Mouse (Mus musculus): ENCODE measurements at regions not wholly inside any gene's neighbourhood (a gene's known extent, or its start where the extent isn't known, plus 50 kb on each side); places are given as distances from the start of the nearest gene placed in this dataset.

- Histone ChIP-seq H3K4me3 (ENCODE audit: insufficient read depth in 1 of 2, low read depth in 1 of 2, low read length in 2 of 2, poor library complexity in 1 of 2, severe bottlenecking in 1 of 2) (no peak overlapping the region), H3K4me1 (ENCODE audit: control insufficient read depth in 2 of 2, insufficient read depth in 2 of 2, low read length in 2 of 2, poor library complexity in 1 of 2) (no peaks in the 10 kb centered on the region), H3K36me3 (ENCODE audit: control insufficient read depth, insufficient read depth, low read length, poor library complexity, severe bottlenecking) (no peaks in the 10 kb centered on the region), H3K9me3 (ENCODE audit: control insufficient read depth, insufficient read depth, low read depth, low read length) (no peaks in the 10 kb centered on the region), H3K9ac (ENCODE audit: insufficient read depth, low read depth, low read length, poor library complexity, severe bottlenecking) (no peak overlapping the region), H3K27ac (ENCODE audit: insufficient read depth, low read depth, low read length, poor library complexity, severe bottlenecking) (no peak overlapping the region)
- no peak for TF ChIP-seq ZC3H11A (IDR thresholded peaks at IDR 0.05; ENCODE audit: borderline replicate concordance, low read depth, low read length)
- no peak for TF ChIP-seq MAFK (IDR thresholded peaks at IDR 0.05; ENCODE audit: insufficient read depth, low read depth, low read length)
- no peak for TF ChIP-seq HCFC1 (IDR thresholded peaks at IDR 0.05; ENCODE audit: borderline replicate concordance, insufficient read depth, low read length)
- TF ChIP-seq CHD2 (IDR thresholded peaks at IDR 0.05; ENCODE audit: low read depth, low read length), result no peak
- no peak for TF ChIP-seq ZNF384 (IDR thresholded peaks at IDR 0.05; ENCODE audit: low read depth, low read length)
- DNase-seq (ENCODE audit: low read depth, low spot score), result no peak
- in situ Hi-C loops (cut with MboI; ENCODE audit: low sequenced_read_pairs in 2 of 2, unreplicated experiment in 2 of 2), result no loop called here
These were observed 154.5 kb upstream of the Plppr1 start for GRCm38 (mm10) chr4:48904551-48904950.

GRCm38 (mm10) chr4:48905196-48905867 is 153.7 kb upstream of the Plppr1 start:
- TF ChIP-seq CHD2 (IDR thresholded peaks at IDR 0.05; ENCODE audit: low read depth, low read length) (no peak), ZC3H11A (IDR thresholded peaks at IDR 0.05; ENCODE audit: borderline replicate concordance, low read depth, low read length) (no peak), HCFC1 (IDR thresholded peaks at IDR 0.05; ENCODE audit: borderline replicate concordance, insufficient read depth, low read length) (no peak), ZNF384 (IDR thresholded peaks at IDR 0.05; ENCODE audit: low read depth, low read length) (no peak), MAFK (IDR thresholded peaks at IDR 0.05; ENCODE audit: insufficient read depth, low read depth, low read length) (no peak)
- no peaks in the 10 kb centered on the region for H3K36me3 ChIP-seq (ENCODE audit: control insufficient read depth, insufficient read depth, low read length, poor library complexity, severe bottlenecking)
- H3K27ac ChIP-seq (ENCODE audit: insufficient read depth, low read depth, low read length, poor library complexity, severe bottlenecking), result no peak overlapping the region
- H3K9me3 ChIP-seq (ENCODE audit: control insufficient read depth, insufficient read depth, low read depth, low read length), result no peaks in the 10 kb centered on the region
- H3K9ac ChIP-seq (ENCODE audit: insufficient read depth, low read depth, low read length, poor library complexity, severe bottlenecking), result no peak overlapping the region
- H3K4me3 ChIP-seq (ENCODE audit: insufficient read depth in 1 of 2, low read depth in 1 of 2, low read length in 2 of 2, poor library complexity in 1 of 2, severe bottlenecking in 1 of 2), result no peak overlapping the region
- in situ Hi-C loops (cut with MboI; ENCODE audit: low sequenced_read_pairs in 2 of 2, unreplicated experiment in 2 of 2), result no loop called here
- H3K4me1 ChIP-seq (ENCODE audit: control insufficient read depth in 2 of 2, insufficient read depth in 2 of 2, low read length in 2 of 2, poor library complexity in 1 of 2), result no peaks in the 10 kb centered on the region
- no peak for DNase-seq (ENCODE audit: low read depth, low spot score)

DNA sequence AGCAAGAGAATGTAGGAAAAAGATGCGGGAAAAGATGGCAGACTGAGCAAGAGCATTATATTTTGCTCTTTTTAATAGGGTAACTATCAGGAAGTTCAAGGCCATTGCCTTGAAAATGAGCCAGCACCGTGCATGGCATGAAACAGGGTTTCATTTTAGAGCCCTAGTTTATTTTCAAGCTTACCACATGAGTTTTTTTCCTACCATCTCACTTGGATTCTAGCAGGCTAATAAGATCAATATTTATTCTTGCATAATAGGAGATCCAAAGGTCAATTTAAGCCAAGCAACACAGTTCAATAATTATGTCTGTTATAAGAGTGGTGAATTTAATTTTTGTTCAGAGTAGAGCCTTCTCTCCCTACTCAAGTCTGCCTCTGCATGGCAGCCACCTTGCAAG is 149.9 kb upstream of the Plppr1 start:
- in situ Hi-C loops (cut with MboI; ENCODE audit: low sequenced_read_pairs in 2 of 2, unreplicated experiment in 2 of 2), result no loop called here
- Histone ChIP-seq H3K27ac (ENCODE audit: insufficient read depth, low read depth, low read length, poor library complexity, severe bottlenecking) (no peak overlapping the region), H3K9ac (ENCODE audit: insufficient read depth, low read depth, low read length, poor library complexity, severe bottlenecking) (no peak overlapping the region), H3K9me3 (ENCODE audit: control insufficient read depth, insufficient read depth, low read depth, low read length) (no peaks in the 10 kb centered on the region), H3K36me3 (ENCODE audit: control insufficient read depth, insufficient read depth, low read length, poor library complexity, severe bottlenecking) (no peaks in the 10 kb centered on the region), H3K4me3 (ENCODE audit: insufficient read depth in 1 of 2, low read depth in 1 of 2, low read length in 2 of 2, poor library complexity in 1 of 2, severe bottlenecking in 1 of 2) (no peak overlapping the region), H3K4me1 (ENCODE audit: control insufficient read depth in 2 of 2, insufficient read depth in 2 of 2, low read length in 2 of 2, poor library complexity in 1 of 2) (no peaks in the 10 kb centered on the region)
- TF ChIP-seq MAFK (IDR thresholded peaks at IDR 0.05; ENCODE audit: insufficient read depth, low read depth, low read length) (no peak), ZC3H11A (IDR thresholded peaks at IDR 0.05; ENCODE audit: borderline replicate concordance, low read depth, low read length) (no peak)
- no peak for DNase-seq (ENCODE audit: low read depth, low spot score)

GRCm38 (mm10) chr4:48913301-48913700 is 145.8 kb upstream of the Plppr1 start:
- Histone ChIP-seq H3K9ac (ENCODE audit: insufficient read depth, low read depth, low read length, poor library complexity, severe bottlenecking) (no peak overlapping the region), H3K36me3 (ENCODE audit: control insufficient read depth, insufficient read depth, low read length, poor library complexity, severe bottlenecking) (no peaks in the 10 kb centered on the region), H3K4me1 (ENCODE audit: control insufficient read depth in 2 of 2, insufficient read depth in 2 of 2, low read length in 2 of 2, poor library complexity in 1 of 2) (no peaks in the 10 kb centered on the region), H3K4me3 (ENCODE audit: insufficient read depth in 1 of 2, low read depth in 1 of 2, low read length in 2 of 2, poor library complexity in 1 of 2, severe bottlenecking in 1 of 2) (no peak overlapping the region), H3K9me3 (ENCODE audit: control insufficient read depth, insufficient read depth, low read depth, low read length) (no peaks in the 10 kb centered on the region), H3K27ac (ENCODE audit: insufficient read depth, low read depth, low read length, poor library complexity, severe bottlenecking) (no peak overlapping the region; the same call in 1 of the 2 replicates)
- in situ Hi-C loops (cut with MboI; ENCODE audit: low sequenced_read_pairs in 2 of 2, unreplicated experiment in 2 of 2), result no loop called here
- TF ChIP-seq HCFC1 (IDR thresholded peaks at IDR 0.05; ENCODE audit: borderline replicate concordance, insufficient read depth, low read length) (no peak), ZNF384 (IDR thresholded peaks at IDR 0.05; ENCODE audit: low read depth, low read length) (no peak), MAFK (IDR thresholded peaks at IDR 0.05; ENCODE audit: insufficient read depth, low read depth, low read length) (no peak), ZC3H11A (IDR thresholded peaks at IDR 0.05; ENCODE audit: borderline replicate concordance, low read depth, low read length) (no peak), CHD2 (IDR thresholded peaks at IDR 0.05; ENCODE audit: low read depth, low read length) (no peak)
- DNase-seq (ENCODE audit: low read depth, low spot score), result no peak
